Mouse (Mus musculus): ENCODE results near the gene Nr5a2. TPM values are rescaled to one million over a fixed set of nuclear protein-coding genes. Genes with fewer than 3 reads are reported as not detected.
"Not testable (repeated sequence)": the region's sequence is repeated elsewhere in the genome, so short reads cannot be mapped to it uniquely, and the experiment has no call there.

The Nr5a2 gene
- total RNA-seq, 2 experiments from 2014 or later: not detected

DNA sequence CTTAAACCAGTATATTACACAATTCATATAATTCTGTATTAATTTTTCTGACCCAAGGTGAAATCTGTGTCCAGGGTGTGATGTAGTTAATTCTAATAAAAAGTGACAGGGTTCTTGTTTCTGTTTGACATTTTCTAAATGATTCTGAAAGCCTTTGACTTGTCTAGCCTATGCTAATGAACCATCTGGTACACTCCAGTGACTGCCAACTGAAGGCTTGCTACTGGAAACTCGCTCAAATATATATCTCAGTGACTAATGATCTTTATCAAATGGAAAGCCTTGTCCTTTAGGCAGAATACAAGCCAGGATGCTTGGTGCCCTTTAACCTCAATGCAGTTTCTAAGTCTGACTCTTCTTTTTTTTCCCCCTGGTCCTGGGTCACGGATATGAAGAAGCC, 114.2 kb downstream of the Nr5a2 start:
- DNase-seq (ENCODE audit: low spot score in 2 of 2): no peak

- DNase-seq (ENCODE audit: low spot score in 2 of 2): no peak
Observed at GRCm38 (mm10) chr1:136845341-136845740, 114.9 kb downstream of the Nr5a2 start.

DNA sequence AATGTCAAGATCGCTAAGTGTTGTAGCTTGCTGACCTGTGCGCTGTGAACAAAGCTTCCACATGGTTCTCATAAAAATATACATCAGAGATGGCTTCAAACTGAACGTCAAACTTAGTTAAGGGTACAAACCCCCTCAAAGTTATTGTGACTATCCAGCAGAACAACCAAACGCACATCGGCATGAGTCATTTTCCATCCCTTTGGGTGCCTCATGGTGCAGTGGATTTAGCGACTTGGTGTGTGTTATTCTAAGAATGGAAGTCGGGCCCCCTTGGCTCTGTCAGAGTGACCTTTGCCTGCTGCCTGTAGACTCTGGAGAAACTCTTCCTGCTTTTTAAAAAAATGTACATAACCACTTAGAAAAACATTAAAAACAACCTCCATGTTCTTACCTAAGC, 119.7 kb downstream of the Nr5a2 start:
- DNase-seq (ENCODE audit: low spot score in 2 of 2): no peak

GRCm38 (mm10) chr1:136839202-136839601, 121.0 kb downstream of the Nr5a2 start:
- no peak for DNase-seq (ENCODE audit: low spot score in 2 of 2)

GRCm38 (mm10) chr1:136832305-136833152, 127.7 kb downstream of the Nr5a2 start:
- no peak for DNase-seq (ENCODE audit: low spot score in 2 of 2)

DNA sequence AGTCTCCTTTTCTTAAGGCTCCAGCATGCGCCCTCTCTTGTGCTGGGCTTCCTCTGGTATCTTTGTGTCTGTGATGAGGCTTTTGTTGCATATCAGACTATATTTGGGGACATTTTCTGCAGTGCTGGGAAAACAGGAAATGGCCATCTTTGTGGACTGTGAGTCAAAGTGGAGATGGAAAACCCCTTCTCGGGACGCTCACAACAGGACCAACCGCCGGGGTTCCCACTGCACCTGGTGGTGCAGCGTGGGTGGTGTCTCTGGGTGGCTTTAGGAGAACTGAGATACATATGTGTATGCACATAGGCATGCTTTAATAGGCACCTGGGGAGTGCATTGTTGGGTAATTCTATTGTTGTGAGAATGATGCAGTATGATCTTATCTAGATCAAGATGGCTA, 129.3 kb downstream of the Nr5a2 start:
- DNase-seq (ENCODE audit: low spot score in 2 of 2): no peak

- DNase-seq (ENCODE audit: low spot score in 2 of 2): no peak
Observed at GRCm38 (mm10) chr1:136829931-136830330, 130.3 kb downstream of the Nr5a2 start.

GRCm38 (mm10) chr1:136823897-136824296, 136.4 kb downstream of the Nr5a2 start:
- no peak for DNase-seq (ENCODE audit: low spot score in 2 of 2)

DNA sequence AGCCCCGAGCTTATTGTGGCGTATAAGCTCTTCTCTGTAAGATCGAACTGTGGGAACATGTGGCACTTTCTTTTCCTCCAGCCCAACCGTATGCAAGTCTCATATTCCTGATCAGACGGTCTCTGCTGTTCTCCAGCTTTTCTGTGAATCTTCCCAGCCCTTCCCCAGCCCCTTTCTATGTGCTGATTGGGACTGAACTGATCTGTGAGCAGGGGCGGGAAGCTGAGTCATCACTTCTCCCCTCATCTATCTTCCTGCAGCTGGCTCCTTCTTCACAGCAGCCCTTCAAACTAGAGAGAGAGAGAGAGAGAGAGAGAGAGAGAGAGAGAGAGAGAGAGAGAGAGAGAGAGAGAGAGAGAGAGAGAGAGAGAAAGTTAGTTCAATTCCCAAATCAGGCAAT, 159.6 kb downstream of the Nr5a2 start:
- no peak for DNase-seq (ENCODE audit: low spot score in 2 of 2)

- DNase-seq (ENCODE audit: low spot score in 2 of 2): no peak
Observed at GRCm38 (mm10) chr1:136796361-136797090, 163.7 kb downstream of the Nr5a2 start.

- not testable (repeated sequence) for DNase-seq (ENCODE audit: low spot score in 2 of 2)
Observed at GRCm38 (mm10) chr1:136792957-136793883, 167.0 kb downstream of the Nr5a2 start.
